Mouse (Mus musculus): ENCODE data around the gene Fcer1g.

The Fcer1g gene

GRCm38 (mm10) chr1:171185655-171186054 is 48.5 kb downstream of the Fcer1g start:
- DNase-seq (ENCODE audit: low spot score): no peak

GRCm38 (mm10) chr1:171184314-171184713 is 49.9 kb downstream of the Fcer1g start:
- no peak for DNase-seq (ENCODE audit: low spot score)

- no peak for DNase-seq (ENCODE audit: low spot score)
Measured at GRCm38 (mm10) chr1:171183620-171184019, 50.5 kb downstream of the Fcer1g start.

- no peak for DNase-seq (ENCODE audit: low spot score)
Measured at GRCm38 (mm10) chr1:171183025-171183424, 51.1 kb downstream of the Fcer1g start.

Measured in ovary, postnatal 10 days (tissue).